Mouse (Mus musculus): Measurements from ENCODE around the gene Cacng3.
A peak's percentile ranks its signal among the peaks of the same experiment; 100 is the strongest.

The Cacng3 gene

DNA sequence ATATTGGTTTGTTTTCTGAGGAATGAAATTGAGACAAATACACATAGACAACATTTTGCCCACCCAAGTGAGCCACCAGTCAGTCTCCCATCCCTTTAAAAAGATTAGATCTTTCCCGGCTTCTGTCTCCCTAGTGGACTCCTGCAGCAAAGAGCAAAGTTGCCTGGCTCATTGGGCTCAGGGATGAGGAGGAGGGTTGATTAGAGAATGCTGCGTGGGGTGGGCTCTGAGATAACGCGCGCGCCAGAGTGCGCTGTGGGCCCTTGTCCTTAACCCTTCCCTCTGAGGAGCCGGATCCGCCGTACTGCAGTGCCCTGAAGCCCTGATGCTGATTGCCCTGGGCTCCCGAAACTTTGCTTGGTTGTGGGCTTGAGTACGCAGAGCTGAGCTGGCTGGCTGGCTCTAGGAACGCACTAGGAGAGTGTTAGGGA lies at the start of gene Cacng3:
Gene Cacng3, plus strand, starts transcription at position 51 of the 431 bp plus-strand sequence.
- DNase-seq: no peak

DNA sequence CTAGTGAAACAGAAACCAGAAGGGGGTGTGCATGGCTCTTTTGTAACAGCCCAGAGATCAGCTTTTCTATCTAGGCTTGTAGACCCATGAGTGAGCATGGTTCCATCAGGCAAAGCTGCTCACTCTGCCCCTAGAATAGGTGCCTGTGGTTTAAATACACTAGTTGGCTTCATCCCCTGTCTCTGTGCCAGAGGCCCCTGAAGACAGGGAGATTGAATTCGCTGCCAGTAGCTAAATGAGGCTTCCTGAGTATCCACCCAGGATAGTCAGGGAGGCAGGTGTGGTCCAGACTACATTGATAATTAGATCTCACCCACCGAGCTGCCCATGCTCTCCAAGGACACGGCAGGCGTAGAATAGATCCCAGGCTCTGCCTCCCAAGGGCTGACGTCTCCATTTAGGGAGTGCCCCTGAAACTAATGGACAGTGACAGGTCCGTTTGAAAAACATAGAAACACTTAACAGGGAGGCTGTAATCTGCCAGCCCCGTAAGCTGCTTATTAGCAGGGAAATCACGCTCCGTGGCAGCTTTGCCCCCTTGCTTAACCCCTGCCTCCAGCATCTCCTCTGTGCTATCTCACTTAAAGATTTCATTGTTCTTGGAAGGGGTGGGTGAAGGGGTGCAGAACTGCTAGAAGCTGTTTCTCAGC lies 48.0 kb upstream of the Cacng3 start:
- DNase-seq: no peak

DNA sequence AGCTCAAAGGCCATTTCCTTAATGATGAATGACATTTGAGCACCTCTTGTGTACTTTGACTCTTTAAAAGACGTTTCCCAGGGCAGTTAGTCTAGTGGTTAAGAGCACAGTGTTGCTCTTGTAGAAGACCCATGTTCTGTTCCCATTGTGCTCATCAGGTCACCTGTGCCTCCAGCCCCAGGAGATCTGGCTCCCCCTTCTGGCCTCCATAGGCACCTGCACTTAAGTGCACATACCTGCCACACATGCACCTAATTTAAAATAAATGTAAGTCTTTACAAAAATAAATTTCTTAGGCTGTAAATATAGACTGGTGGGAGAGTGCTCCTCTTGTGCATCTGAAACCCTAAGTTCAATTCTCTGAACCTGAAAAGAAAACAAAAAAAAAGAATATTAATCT lies 46.5 kb upstream of the Cacng3 start:
- no peak for DNase-seq

DNA sequence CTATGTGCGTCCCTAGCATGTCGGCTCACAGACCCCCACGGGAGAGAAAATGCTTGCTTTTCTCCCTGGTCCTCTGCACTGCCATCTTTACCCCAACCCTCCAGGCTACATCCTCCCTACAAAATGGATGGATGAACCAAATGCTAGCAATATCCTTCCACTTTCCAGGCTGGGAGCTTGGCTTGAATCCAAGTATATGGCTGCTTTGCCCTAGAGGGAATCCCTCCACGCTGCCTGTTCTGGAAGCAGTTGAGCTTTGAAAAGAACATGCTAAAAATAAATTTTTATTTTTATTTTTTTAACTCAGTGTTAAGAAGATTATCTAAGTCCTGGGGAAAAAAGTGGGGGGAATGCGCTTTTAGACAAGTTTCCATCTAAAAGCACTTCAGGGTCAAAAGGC lies 42.2 kb upstream of the Cacng3 start:
- no peak for DNase-seq

DNA sequence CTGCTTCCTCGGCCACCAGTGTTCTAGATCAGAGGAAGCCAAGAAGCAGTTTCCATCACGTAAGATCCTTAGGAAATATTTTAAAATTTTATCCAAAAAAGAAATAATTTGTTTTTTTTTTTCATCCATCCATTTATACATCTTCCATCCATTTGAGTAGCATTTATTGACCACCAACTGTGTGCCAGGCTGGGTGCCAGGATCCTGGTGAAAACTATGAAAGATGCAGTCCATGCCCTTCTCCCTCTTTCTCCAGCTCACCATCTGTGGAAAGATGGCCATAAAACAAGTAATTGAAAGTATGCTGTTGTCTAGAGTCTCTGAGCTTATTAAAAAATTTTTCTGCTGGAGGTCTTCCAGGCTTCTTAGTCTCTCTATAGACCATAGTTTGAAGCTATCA lies 39.9 kb upstream of the Cacng3 start:
- DNase-seq: no peak

DNA sequence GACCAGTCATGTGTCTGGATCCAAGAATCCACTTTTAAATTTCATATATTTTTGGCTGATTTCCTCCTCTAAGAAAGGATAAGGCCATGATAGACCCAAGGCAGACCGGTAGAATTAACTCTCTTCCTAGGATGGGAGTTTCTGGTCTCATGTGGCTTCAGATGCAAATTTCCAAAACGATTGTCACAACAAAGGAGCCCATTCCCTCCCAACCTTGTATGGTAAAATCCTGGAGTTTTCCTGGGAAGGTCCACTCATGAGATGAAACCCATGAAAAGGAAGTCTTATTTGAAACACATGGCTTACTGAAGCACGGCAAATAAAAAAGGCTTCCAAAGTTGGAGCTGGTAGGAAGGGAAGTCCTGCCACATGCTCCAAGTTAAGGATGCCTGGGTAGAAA lies 39.1 kb upstream of the Cacng3 start:
- no peak for DNase-seq

DNA sequence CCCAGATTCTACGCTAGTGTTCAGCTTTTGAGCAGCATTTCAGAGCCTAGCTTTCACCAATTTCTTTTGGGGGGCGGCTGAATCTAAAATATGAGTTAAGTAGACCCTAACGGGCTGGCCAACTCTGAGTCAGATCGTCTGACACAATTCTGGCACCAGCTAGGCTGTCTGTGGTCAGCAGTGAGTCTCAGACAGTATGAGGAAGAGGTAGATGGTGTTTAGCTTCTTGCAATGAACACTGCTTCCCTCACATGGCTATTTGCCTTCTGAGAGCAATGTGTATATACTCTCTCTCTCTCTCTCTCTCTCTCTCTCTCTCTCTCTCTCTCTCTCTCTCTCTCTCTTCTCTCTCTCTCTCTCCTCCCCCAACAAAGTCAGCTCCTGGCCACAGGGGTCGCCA lies 37.3 kb upstream of the Cacng3 start:
- no peak for DNase-seq

DNA sequence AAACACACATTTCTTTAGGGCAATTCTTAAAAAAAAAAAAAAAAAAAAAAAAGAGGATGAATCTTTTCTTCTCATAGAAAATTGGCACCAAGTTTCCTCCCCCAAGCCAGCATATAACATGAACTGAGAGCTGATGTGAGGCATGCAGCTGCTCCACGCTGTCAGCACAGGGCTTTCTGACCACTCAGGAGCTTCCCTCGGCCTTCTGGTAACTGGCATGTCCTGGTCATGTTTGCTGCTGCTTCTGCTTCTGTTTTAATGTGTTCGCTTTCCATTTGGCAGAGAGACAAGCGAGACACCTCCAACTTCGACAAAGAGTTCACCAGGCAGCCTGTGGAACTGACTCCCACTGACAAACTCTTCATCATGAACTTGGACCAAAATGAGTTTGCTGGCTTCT lies 36.8 kb upstream of the Cacng3 start:
- no peak for DNase-seq

DNA sequence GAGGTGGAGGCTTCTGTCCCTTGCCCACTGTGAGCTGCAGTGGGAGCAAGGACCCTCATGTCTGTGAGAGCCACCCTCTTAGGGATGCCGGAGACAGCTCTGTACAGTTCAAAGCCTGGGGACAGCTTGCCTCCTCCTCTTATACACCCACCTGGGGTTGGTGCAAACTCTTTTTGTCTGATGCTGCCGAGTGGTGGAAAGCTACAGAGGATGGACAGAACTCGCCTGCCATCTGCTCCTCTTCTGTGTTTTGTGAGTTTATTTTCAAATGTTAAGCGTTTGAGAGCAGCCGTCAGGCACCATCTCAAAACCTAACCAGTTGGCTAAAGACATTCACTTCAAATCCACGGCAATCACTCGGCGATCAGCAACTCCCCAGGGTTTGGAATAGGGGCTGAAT lies 26.6 kb upstream of the Cacng3 start:
- DNase-seq: no peak

DNA sequence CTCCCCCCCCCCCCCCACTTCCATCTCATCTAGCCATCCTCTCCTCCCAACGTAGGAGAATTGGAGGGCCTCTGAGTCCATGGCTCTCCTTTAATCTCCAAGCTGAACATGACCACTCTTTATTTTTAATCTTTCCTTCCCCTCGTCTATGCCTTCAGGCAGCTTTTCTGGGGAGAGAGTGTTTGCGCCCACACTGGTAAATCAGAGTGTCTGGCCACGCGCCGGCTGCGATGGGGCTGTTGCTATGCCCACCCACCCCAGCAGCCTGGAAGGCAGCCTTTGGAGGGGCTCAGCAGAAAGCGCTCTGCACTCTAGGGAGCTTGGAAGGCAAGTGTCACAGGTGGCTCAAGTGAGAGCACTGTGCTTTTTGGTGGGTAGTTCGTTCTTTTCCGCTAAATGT lies 21.0 kb upstream of the Cacng3 start:
- DNase-seq: no peak

DNA sequence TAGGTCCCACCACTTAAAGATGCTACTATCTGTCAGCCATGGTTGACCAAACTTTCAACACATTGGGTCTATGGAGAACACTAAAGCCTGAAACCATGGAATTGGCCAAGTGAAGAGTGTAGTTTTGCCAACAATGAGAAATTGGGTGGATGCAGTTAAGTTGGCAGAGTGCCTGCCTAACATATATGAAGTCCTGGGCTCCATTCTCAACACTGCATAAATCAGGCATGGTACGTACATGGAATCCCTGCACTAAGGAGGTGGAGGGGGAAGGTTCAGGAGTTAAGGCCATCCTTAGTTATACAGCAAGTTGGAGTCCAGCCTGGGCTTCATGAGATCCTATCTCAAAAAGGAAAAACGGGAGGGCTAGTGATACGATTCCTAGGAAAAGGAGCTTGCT lies 17.8 kb upstream of the Cacng3 start:
- DNase-seq: no peak

DNA sequence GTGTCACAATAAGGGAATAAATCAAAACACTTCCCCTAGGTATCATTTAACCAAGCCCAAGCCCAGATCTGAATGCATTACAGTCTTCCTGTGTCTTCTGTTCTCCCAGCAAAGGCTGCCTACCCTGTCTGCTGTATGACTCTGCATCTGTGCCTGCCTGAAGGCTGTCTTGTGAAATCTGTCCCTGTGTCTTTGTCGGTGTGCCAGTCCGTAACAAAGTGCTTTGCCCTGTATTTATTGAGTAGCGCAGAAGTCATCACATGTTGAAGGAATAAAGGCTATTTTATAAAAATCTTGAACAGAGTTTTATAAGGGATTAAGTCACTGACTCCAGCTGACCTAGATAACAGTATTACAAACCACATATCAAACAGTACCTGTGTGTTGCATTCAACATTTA lies 13.6 kb upstream of the Cacng3 start:
- DNase-seq: no peak

DNA sequence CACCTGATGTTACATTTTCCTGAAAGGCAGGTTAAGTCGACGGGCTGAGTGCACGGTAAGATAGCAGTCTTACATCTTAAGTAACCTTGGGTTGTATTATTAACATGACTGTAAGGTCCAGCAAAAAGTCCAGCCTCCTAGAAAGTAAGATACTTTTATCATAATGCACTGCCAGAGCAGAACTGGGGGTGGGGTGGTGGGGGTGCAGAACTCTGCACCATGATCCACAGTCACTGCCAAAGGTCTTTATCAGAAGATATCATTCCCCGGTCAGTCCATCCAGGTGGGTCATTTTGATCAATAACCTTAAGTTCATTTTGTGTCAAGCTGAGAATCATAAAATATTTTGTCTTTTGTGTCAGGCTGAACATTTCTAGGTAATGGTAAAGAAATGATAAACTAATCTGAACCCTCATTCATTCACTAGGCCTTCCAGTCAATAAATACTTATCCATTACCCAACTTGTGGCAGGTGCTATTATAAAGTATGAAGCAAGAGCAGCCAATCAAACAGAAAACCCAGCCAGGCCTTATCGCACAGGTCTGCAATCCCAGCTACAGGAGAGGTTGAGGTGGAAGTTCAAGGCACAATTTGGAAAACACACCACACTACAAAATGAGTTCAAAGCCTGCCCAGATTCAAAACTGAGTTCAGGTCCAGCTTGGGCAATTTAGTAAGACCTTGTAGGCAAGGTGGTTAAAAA lies 12.7 kb upstream of the Cacng3 start:
- no peak for DNase-seq

DNA sequence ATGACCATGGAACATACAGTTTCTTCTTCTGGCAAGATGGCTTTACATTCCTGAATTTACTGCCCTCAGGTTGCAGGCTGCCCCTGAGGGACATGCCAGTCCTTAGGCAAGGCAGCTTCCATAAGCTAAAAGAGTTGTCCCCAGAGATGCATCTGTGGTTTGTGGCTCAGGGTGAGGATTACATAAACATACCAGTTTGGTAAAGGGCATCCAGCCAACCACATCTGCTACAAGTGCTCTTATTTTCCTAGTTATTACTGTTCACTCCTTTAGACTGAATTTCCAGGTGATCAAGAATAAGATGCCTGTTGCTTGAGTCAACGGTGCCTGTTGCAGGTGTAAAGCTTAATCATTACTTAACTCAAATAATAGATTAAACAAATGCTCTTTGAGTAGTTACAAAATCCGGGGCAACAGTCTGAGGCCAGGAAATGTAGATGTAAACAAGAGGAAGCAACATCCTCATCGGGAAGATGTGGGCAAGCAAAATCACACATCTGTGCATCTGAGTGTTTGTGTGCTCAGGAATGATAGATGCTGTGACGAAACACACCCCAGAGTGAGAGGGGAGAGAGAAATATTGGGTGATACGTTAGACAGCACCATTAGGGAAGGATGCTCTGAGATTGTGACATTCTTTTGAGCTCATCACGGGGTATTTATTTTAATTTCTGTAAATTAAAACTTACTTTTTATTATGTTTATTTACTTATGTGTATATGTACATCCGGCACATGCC lies 4.8 kb upstream of the Cacng3 start:
- DNase-seq: peak; percentile 1

DNA sequence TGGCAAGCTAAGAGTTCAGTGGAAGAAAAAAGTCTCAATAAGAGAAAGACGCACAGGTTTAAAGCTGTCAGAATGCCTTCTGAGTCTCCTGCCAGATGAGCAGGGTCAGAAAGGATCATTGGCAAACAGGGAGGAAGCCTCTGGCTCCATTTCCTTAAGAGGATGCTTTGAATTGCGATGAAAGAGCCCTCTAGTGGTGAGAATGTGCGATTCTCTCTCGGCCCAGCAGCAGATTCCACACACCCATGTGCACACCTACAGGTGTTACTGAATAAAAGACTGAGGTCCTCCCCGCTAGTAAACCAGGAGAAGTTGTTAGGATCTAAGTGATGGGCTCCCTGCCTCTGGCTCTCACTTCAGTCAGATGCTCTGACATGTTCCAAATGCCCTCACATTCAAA lies 2.4 kb upstream of the Cacng3 start:
- peak; percentile 14 for DNase-seq

DNA sequence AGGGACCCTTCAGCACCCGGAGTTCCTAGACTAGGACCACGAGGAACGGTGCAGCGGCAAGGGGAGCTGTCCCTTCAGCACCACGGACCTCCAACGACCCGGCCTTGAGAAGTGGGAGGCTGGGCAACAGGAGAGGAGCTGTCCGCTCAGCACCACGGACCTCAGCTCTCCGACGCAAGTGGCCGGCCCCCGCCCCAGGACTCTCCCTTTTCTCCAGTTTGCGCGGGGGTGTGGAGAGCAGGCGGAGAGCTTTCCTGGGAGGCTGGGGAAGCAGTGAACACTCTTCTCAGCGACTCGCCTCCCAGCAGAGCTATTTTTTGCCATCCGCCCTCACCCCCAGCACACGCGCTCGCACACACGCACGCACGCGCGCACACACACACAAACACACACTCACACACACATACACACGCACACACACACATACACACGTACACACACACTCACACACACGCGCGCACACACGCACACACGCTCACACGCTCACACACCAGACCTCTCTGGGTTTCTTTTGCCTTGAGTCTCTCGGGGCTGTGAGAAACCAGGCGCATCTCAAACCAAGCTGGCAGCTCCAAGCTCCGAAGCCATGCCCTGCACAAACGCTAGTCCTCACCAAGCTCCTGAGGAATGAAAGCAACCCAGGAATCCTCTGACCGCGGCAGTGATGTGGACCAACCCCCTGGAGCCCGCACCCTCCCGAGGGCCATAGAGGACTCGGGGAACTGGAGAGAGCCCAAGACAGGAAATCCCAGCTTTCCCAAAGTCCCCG lies 765 bp downstream of the Cacng3 start:
- peak; percentile 88 for DNase-seq

DNA sequence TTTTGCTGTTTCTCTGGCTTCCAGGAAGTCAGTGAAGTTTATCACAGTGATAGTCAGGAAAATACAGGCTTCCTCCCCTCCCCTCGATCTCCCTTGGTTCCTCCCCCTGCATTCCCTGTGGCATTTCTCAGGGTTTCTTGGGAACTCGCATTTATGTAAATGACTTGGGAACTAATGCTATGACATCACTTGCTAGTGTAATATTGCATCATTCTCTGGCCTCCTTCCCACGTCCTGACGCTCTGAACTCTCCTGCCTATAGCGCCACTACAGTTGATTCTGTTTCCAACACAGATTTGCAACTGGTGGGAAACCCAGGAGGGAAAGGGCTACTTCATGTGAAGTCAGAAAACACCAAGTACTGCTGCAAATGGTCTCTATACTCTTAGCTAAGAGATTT lies 2.7 kb downstream of the Cacng3 start:
- no peak for DNase-seq

DNA sequence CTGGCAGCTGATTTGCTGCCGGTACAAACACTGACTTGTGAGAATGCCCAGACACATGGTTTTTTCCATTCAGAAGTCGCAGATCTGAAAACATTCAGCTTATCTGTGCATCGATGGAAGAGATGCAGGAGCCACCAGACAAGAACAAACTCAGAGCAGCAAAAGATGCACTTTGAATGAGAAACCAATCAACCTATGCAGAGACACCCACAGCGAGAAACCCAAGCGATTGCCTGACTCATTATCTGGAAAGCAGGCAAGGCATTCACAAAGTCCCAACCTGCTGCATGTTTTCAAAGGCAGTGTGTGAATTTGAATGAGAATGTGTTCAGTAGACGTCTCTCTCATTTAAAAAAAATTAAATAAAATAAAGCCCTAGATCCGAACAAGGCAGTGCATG lies 4.9 kb downstream of the Cacng3 start:
- DNase-seq: no peak

DNA sequence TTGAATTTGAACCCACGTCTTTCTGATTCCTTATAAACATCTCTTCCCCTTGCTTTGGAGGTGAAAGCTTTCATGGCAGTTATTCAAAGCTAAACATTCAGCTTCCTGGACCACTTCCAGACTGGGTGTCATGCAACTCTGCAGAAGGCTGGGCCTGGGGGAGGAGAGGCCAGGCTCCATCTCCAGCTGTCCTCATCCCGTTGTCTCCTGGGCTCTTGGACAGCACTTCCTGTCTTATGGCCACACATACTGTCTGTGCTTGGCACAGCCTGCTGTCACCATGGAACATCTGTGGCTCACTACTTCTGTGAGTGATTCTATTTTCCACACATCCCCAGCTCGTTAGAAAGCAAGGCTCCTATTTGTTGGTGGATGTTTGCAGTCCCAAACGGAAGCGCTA lies 31.5 kb downstream of the Cacng3 start:
- DNase-seq: no peak

DNA sequence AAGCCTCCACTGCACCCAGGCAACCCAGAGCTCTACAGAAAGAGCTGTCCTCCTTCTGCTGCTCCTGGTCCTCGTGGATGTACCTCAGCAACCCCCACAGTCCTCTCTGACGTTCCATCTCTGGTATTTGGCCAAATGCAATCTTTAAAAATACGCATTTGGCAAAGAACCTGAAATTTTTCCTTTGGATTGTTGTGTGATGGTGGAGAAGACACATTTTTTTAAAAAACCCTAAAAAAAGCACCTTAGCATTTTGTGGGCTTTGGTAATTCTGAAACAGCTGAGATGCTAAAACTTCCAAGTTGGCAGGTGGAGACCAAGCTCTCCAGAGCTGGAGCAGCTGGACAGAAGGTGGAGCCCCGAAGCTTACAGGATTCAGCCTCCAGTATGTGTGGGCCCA lies 32.2 kb downstream of the Cacng3 start:
- no peak for DNase-seq

DNA sequence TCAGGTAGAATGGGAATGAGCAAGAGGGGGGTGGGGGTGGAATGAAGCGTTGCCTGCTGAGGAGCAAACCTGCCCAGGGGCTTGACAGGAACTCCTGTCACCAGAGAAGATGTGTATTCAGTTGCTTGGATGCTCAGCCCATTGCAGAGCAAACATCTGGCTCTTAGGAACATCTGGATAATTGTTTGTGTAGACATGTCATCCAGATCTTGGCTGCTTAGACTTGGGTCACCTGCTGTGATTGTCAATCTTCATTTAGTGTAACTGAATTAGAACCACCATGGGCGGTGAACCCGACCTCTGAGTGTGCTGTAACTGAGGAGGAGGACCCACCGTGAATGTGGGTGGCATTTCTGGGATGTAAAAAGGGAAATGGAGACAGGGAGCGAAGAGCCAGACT lies 36.4 kb downstream of the Cacng3 start:
- DNase-seq: no peak

DNA sequence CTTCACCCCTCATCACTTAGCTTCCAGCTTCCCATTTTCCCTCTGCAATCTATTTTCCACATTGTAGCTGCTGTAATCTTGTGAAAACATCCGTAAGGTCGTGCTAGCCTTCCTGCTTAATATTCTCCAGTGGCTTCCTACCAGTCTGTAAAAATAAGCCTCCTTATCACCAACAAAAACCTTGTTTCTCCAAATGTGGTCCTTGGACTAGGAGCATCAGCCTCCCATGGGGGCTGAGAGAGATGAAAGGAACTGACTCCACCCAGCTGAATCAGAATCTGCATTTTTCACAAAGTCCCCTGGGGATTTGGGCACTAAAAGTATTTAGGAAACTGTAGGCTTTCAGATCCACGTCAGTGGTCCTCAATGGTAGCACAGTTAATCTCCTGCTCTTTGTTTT lies 46.0 kb downstream of the Cacng3 start:
- DNase-seq: no peak

DNA sequence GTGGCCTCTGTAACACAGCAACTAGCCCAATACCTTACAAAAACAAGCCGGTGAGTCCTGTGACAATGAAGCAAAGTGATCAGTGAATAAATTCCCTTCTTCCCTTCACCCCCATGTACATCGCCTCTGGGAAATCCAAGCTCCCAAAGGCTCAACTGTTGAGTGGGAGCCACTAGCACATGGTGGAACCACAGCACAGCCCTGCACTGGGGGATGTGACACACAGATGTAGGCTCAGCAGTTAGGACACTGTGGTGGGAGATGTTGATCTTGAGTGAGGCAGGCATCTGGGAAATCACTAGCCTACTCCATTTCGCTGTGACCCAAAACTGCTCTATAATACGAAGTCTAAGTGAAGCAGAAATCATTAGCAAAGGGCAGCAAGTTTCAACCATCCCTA lies 48.2 kb downstream of the Cacng3 start:
- DNase-seq: no peak

Measured in lung, postnatal 36 days (tissue).